Mouse (Mus musculus): ENCODE results near the gene Agbl4.

Gene Agbl4

DNA sequence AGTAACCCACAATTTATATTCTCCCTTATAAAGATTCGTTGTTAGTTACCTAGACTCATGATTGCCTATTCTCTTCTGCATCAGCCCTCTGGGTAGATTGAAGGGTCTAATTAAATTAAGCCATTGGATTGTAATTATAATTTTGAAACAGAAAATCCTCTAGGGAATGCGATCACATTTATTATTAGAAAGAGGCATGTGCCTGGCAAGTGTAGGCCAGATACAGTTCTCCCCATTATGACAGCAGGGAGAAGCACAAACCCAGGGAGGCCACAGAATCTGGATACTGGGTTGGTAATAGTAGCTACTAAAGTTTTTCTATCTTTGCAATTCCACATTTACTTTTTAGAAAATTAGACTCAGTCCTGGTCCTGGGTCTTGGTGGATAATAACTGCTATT is 887.2 kb downstream of the Agbl4 start:
- DNase-seq: no peak

DNA sequence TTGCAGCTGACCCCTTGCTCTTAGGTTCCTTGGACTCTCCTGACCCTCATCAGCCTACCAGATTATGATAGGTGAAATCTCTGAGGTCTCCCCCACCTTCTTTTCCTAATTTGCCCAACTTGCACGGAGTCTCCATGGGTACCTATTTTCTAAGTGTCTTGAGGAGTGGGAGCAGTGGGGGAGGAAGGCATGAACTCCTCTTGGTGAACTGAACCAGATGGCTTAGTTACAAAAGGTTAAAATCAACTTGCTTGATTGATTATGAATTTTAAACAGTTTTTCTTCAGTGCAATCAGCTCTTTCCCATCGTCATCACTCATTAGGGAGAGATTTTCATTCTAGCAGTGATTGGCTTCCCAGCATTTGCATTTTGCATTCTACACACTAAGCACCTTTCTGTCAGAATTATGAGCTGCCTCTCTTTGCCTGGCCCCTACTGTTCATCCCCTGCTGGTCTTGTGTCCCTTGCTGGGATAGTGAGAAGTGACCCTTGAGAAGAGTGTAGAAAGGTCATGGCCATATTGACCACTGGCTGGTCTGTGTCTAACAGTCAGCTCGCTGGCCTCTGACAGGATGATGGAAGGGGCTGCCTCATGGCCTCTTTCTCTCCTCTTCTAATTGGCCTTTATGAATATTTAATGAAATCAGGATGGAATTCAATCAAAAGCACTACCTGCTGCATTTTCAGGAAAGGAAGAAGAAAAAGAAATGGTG is 897.2 kb downstream of the Agbl4 start:
- no peak for DNase-seq

DNA sequence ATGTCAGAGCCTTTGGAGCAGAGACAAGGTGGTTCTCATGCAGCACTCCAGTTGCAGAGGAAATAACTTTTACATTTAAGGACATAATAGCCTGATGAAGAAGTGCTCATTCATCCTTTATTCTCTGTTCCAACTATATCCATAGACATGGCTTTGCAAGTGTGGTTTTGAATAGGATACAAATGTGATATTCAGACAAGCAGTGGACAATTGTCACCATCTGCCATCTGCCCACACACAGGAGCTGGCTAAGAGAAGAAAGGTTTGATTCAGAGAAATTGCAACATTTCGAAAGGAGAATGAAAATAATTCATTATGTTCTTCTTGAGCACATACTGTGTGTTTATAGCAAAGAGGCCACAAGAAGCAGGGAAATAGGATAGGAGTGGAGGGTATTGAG is 909.1 kb downstream of the Agbl4 start:
- DNase-seq: peak; percentile 63

DNA sequence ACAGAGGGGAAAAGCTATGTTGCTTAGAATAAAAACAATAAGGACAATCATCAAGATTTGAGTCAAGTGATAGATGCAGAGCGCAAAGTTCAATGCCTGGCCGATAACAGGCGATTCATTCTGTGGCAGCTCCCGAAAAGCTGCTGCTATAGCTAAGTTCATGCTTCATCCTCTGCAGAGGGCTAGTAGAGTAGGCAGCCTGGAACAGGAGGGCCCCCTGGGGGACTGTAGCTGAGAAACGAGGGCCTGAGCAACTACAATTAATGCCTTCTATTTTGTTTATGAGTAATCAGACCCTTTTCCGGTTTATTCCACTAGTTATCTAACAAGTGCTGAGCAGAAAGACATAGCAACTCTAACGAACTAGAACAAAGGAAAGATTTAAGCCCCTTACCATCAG is 909.7 kb downstream of the Agbl4 start:
- no peak for DNase-seq

DNA sequence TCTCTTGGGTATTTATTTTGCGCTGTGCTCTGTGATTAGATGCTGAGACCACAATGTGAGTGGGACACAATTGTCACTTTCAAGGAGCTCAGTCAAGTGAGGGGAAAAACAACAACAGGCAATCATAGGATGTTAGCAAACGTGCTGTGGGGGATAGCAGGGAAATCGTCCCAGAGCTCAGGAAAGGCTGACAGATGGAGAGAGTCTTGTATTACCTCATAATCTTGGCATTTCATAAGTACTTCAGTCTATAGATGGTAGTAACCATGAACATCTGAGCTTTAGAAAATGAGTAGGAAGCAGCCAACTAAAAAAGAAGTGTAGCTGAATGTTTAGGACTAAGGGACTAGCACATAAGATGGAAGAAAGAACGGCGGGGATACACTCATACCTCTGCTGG is 910.2 kb downstream of the Agbl4 start:
- peak; percentile 48 for DNase-seq

DNA sequence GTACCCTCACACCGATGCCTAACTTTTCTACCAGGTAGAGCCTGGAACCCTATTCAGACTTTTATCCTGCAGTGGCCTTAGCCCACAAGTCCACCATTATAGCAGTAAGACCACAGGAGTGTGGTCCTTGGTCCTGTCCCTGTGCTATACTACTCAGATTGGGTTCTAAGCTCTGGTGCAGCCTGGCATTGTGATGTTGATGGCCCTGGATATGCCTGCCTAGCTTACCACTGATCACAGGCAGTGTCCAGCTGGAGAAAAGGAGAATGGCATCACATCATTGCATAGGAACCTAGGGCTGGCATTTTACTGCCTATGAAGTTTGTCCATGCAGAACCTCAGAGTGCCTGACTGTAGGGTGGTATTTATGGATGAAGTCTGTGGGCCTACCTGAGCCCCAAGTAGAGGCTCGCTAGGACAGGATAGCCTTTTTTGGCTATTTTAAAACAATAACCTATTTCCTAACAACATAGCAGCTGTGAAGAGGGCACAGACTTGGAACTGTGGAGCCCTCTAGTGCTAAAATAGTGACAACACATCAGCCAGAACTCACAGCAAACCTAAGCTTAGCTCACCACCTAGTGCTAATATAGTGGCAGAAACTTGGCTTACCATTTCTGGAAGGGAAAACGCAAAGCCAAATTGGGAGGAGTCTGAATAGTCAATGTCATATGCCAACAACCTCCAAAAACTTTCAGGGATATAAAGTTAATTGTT is 911.3 kb downstream of the Agbl4 start:
- DNase-seq: no peak

DNA sequence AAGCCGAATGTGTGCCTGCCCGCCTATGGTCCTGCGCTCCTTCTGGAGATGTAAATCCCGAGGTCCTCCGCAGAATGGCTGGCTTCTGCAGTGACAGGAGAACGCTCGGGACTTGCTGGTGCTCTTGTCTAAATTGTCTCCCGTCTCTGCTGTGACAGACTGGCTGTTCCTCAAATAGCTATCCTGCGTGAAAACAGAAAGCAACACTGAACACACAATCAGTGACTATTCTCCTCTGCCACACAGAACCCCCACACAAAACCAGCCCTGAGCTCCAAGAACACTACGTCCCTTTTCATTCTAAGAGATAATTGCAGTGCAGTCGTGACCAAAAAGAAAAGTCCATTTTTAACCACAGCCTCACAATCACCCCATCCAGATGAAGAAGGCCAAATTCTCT is 929.6 kb downstream of the Agbl4 start:
- peak; percentile 86 for DNase-seq

DNA sequence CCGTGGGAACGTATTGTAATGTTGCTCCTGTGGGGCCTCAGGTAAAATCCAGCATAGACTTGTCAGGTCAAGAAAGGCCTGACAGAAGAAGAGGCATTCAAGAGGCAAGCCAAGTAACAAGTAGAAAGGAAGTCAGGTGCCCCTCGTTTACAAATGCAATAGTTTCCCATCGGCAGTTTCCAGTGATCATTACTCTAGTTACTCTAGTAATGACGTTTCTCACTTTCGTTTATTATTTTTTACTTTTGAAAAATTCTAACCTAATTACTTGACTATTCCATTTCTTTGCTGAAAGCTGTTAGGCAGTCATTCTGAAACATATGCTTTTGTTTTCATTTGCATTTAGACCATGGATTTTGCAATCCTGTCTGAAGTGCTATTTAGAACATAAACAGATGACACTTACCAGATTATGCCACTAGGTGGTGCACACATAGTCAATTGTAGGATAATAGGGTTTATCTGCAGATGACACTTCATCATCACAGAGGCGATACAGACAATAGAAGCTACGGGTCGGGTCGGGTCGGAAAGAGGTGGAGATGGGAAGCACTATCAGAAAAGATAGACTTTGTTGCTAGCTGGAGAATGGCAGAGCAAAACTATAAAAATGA is 930.4 kb downstream of the Agbl4 start:
- peak; percentile 62 for DNase-seq

DNA sequence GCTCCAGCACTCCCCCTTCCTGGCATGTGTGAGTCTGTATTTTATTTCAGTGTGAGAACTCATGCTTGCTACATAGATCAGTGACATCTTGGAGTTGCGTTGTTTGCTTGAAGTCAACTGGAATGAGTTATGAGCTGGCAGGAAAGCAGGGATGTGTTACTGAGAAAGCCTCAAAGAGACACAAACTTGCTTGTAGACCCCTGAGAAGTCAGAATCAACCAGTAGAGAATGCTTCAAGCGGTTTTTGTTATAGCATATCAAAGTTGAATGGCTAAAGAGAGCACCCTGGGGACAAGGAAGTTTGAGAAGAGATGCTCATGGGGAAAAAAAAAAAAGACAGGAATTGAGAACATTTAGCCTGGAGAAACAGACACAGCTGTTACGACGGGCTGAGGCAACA is 932.0 kb downstream of the Agbl4 start:
- no peak for DNase-seq

DNA sequence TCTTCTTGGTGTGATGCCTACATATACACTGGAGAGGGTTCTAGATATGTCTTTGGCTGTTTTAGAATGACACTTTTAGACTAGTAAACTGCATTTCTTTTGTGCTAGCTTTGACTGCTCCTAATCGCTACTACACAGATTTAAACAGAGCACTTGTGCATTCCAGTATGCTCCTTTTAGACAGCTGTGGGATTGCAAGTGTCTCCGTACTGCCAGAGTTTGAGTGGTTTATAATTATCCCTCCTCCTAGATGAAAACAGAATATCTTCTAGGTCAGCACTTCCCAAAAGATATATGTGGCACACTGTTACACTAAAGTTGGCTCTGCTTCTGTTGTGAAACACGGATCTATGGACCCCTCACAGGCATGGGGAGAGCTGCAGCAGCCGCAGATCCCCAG is 935.4 kb downstream of the Agbl4 start:
- DNase-seq: no peak

DNA sequence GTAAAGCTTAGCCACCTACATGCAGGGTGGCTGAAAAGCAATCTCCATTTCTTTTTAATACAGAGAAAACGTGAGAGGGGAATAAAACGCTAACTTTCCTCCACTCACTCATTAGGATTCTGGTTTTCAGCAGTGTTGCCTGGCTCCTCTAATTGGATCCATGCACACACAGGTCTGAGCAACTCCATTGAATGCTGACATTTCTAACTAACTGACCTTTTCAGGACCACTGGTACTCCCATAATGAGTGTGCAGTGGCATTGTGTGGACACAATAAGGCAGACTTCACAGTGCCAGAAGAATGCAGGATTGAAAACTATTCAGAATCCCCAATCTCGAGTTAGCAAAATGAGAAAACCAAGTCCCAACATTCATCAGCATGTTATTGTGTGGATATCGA is 952.5 kb downstream of the Agbl4 start:
- DNase-seq: no peak

DNA sequence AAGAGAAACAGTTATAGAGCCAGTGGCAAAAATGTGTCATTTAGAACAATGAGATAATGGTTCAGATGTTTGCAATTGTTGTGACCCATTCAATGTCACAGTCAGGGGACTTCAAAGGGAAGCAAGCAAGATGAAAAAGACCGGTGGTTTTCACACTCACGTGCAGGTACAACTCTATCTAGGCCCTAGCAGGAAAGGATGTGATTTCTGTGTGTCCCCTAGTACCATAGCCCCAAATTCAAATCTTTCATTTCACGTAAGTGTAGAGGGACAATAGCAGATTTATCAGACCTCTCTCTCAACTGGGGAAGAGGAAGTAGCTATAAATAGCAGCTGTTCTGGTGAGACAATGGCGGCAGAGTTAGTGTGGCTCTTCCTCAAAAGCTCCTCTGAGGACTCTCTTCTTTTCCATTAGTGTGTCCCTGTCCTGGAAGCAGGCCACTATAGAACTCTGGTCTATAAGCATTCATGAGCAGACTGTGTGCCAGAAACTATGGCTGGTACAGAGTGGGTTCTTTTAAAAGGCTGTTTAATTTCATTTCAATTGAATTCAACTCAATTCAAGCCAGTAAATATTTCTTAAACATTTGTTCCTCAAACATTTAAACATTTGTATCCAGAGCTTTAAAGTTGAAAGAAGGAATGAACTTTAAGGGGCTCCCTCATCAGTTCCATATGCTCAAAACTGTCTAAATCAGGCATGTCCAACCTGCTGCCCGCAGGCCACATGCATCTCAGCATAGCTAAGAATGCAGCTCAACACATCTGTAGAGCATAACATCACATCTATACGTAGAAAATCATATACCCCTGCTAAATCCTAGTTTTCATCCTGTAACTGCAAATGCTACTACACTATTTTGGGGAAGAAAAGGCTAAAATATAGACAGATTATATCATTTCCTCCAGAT is 953.4 kb downstream of the Agbl4 start:
- no peak for DNase-seq

DNA sequence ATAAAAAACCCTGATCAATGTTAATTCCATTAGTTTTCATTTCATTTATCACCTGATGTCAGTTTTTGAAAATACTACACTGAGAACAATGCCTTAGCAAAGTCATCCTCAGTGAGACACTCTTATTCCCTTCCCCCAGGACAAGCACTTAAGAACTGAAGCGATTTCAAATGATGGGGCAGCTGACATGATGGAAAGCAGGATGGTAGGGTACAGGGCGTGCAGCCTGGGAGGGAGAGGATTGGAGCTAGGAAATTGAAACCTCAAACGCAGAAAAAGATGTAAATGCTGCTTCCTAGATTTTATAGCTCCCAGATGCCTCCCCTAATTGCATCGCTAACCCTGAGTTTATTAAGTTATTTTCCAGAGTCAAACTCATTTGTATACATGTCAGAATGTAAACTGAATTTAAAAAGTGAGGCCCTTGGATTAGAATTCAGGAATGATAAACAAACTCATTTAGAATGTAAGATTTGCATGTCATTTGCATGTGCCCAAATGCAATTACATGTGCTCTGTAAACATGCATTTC is 959.2 kb downstream of the Agbl4 start:
- DNase-seq: no peak

DNA sequence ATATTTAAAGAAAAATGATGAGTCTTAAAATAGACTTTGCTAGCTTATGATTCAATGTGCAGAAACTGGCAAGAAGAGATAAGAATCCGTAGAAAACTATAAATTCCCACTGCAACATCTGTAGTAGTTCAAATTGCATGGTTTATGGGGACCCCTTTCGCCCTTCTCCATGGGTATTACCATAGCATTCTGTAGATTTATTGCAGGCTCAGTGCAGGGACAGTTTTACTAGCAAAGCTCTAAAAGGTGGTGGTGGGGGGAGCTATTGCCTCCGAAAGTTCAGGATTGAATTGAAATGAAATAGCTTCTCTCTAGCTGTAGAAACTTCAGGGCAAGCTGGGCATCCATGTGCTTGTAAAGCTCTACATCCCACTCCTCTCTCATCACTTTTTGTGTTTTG is 959.7 kb downstream of the Agbl4 start:
- no peak for DNase-seq

DNA sequence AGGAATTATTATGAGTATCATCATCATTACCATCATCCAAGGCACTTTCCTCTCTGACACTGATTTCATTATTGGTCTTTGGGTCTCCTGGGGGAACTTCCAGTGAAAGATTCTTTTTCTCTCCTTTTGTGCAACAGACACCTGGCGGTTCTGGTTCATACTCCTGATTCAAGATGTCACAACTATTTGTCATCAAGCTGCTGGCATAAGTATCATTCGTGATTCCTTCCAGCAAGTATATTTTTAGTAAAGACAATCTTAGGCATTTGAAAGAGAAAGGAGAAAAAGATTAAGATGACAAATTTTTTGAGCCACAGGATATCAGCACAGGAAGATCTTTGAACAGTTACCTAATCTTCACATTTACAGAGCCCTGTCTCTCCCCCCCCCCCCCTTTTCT is 966.7 kb downstream of the Agbl4 start:
- peak; percentile 20 for DNase-seq

DNA sequence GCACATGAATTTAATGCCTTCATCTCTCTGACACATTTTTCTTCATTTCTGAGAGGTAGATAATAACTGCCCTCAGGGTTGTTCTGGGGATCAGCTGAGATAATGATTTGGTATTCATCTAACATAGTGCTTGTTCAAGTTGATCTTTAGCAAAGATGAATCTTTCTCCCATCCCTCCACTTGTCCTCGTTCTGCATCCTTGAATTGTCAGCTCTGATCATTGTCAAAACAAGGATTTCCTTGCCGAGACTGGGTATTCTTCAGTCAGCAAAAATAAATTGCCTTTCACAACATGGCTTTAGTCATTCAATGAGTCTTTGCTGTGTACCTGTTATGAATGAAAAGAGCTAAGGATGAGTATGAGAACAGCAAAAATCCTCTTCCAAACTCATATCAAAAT is 970.3 kb downstream of the Agbl4 start:
- DNase-seq: no peak

DNA sequence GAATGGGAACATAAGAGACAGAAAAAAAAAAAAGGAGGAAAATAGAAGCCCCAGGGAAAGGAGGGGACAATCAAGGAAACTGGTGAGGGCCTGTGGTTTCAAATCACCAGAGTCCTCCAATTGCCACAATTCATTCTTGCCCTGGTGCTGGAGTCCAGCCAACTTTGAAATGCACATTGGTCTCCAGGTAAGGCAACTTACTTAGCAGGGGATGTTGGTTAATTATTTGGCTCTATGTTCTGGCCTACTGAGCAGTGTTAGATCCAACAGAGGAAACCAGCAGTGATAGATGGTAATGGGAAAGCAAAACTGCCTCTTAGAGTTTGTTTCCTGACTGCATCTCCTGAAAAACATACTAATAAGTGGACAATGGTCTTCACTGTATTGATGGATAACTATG is 979.7 kb downstream of the Agbl4 start:
- DNase-seq: no peak

DNA sequence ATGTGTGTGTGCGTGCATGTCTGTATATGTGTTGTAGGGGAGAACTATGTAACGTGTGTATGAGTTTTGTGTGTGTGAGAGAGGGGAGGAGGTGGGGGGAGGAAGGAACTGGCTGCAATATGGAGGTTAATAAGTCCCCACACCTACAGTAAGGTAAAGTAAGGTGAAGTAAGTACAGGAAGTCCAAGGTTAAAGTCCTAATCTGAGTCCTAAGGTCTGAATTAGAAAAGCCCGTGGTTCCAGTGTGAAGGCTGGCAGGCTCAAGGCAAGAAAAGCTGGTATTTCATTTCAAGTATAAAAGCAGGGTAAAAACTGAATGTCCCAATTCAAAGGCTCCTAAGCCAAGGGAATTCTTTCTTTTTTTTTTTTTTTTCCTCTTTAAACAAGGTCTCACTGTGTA is 980.6 kb downstream of the Agbl4 start:
- no peak for DNase-seq

DNA sequence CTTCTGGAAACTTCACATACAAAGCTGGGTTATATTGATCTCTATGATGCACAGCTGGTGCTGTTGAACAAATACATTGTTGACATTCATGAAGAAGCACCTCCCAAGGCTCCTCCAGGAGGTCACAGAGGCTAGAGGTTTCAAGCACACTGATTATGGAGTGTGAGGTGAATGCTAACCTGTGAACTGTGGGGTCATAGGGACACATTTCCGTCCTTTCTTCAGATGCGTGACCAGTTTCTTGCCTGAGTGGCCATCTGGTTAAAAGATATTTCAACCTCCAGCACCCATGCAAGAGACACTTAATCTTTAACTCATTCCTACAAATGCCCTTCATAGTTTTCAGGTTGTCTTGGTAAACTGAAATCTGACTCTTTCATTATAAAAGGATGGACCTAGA is 985.6 kb downstream of the Agbl4 start:
- DNase-seq: no peak

DNA sequence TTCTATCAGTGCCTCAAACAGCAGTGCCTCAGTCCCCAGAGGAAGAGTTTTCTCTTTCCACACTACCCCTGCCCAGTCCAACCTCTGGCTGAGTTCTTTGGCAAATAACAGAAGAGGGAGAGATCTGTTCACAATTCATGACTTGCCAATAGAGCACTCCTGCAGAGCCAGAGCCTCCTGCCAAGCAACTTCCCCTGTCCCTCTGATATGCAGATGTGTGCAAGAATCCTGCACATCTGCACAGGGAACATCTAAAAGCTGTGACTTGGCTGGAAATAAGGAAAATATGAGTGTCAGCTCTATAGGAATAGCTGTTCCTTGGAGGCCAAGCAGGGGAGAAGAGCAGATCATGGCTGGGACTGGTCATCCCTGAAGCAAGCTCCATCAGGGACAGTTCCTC is 993.3 kb downstream of the Agbl4 start:
- DNase-seq: no peak

DNA sequence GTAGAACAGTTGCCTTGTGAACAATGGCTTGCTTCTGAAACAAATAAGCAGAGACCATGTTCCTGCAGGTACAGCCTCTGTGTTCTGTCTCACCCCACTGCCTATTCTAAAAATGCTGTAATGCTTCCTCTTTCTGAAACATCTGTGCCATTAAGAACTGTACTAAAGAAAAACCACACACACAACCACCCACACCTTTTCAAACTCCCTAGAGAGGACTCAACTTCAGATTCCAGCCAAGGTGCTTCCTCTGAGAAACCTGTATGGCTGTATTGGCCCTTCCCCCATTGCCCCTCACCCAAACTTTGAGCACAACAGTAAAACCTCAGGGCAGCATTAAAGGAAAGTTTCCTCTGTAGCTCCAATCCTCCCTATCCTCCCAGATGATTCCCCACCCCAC is 1002.3 kb downstream of the Agbl4 start:
- no peak for DNase-seq

DNA sequence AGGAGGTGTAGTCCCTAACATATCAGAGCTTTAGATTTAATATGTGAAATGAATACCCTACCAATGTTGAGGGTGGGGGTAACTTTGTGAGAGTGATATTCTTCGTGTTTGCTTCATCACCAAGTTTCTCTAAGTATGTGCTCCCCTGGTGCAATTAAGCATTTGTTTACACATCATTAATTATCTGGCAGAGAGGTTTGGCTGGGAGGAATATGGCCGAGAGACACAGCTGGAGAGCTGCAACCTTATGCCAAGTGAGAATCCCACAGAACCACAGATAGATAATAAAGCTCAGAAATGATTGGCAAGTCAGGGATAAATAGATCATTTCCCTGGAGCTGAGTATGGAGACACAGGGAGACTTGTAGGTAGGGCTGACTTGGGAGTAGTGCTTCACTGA is 1003.2 kb downstream of the Agbl4 start:
- DNase-seq: no peak

DNA sequence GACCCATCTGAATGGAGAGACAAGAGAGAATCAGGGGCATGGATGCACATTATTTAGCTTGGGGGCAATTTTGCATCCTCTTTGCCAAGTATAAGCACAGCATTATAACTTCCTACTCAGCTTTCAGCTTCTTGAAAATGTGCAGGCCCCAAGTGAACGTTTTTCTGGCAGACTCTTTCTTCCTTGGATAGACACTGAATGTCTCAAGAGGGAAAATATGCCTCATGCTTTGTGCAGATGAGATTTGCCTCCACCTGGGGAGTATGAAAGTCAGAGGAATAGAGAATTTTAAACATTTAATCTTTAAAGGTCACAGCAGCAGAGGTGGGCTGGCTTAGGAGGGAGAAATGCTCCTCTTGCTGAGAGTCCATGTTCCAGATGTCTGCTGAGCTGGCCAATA is 1005.8 kb downstream of the Agbl4 start:
- DNase-seq: no peak
